Comparison of ENCODE assay signal across 12 mouse cellular contexts in the genomic region with DNA sequence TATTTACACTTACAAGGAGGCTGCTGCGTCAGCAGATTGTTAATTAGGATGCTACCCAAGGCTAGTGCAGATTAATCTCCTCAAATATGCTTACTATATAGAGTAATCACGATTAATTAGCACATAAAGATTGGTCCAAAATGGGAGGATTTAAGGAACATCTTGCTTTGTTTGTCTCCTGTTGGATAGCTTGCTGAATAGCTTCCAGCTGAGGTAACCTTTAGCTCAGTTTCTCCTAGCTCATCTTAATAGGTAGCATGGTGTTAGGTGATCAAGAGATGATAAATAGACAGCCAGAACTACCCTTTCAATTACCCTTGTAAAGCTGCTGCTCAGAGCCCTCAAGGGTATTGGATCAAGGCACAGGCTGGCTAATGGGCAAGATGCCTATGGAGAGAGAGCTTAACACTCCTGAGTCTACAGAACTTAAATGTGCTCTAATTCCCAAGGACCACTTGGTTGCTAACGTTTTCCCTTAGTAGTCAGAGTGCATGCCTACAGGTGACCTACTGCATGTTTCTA.
"Had no signal": no experiment of that assay in that cellular context is flagged by ENCODE, and none has a peak within 500 bp of the region (broad histone marks: within the 10 kb centered on the region; RNA-seq: fewer than 3 reads in every experiment).

No protein-coding gene starts in this region.

- H3K27me3 ChIP-seq: kidney, embryonic 15.5 days; limb, embryonic 13.5 days; neural tube, embryonic 15.5 days had no signal

- DNase-seq: kidney, adult 2 months; kidney, postnatal 14 days; layer of hippocampus, adult 9-11 months; layer of hippocampus, postnatal 36 days; left cerebral cortex, postnatal 4 days; lung, adult 18-20 months had no signal

- H3K4me3 ChIP-seq: kidney, embryonic 15.5 days; limb, embryonic 13.5 days; myocyte; neural tube, embryonic 15.5 days had no signal

- H3K36me3 ChIP-seq: kidney, embryonic 15.5 days; limb, embryonic 13.5 days; neural tube, embryonic 15.5 days had no signal

- H3K9me3 ChIP-seq: kidney, embryonic 15.5 days; limb, embryonic 13.5 days; neural tube, embryonic 15.5 days had no signal

- H3K27ac ChIP-seq: kidney, embryonic 15.5 days; limb, embryonic 13.5 days; liver, embryonic 14.5 days; neural tube, embryonic 15.5 days; stomach, postnatal 0 days had no signal

- H3K4me1 ChIP-seq: limb, embryonic 13.5 days; neural tube, embryonic 15.5 days had no signal

- H3K9ac ChIP-seq: kidney, embryonic 15.5 days; limb, embryonic 13.5 days; liver, embryonic 14.5 days; neural tube, embryonic 15.5 days had no signal

- H3K4me2 ChIP-seq: kidney, embryonic 15.5 days; limb, embryonic 13.5 days; neural tube, embryonic 15.5 days had no signal
